Mouse (Mus musculus) stomach, postnatal 0 days (tissue): ENCODE measurements at regions not wholly inside any gene's neighbourhood (a gene's known extent, or its start where the extent isn't known, plus 50 kb on each side); places are given as distances from the start of the nearest gene placed in this dataset.

Experiments used
- ATAC-seq: fragments of 200-750 bp; cut with Nextera tagmentation; 2 replicates; pipeline ENCODE4 v1.8.0; 2017; ENCODE audit not compliant: low FRiP score, low TSS enrichment
- DNase-seq: peaks from one replicate; pipeline ENCODE4 v3.0.0-alpha.2; 2016; ENCODE audit warnings: low spot score
- H3K27ac ChIP-seq: fragments of 300-500 bp; sonication (generic); replicated peaks from 2 replicates; pipeline ENCODE4 v1.5.1; 2014; ENCODE audit warnings: mild to moderate bottlenecking, control low read depth
- H3K27me3 ChIP-seq: fragments of 300-500 bp; sonication (generic); 2 replicates; pipeline ENCODE4 v1.6.1; 2014; ENCODE audit warnings: low read length; ENCODE audit not compliant: control insufficient read depth, insufficient read depth
- H3K36me3 ChIP-seq: fragments of 300-500 bp; sonication (generic); 2 replicates; pipeline ENCODE4 v1.6.1; 2014; ENCODE audit warnings: low read length, mixed read lengths; ENCODE audit not compliant: control insufficient read depth, insufficient read depth
- H3K4me1 ChIP-seq: fragments of 300-500 bp; sonication (generic); replicated peaks from 2 replicates; pipeline ENCODE4 v1.6.1; 2014; ENCODE audit warnings: antibody characterized with exemption; ENCODE audit not compliant: control insufficient read depth, insufficient read depth
- H3K4me2 ChIP-seq: fragments of 300-500 bp; sonication (generic); replicated peaks from 2 replicates; pipeline ENCODE4 v1.6.1; 2014; ENCODE audit warnings: low read depth, mild to moderate bottlenecking, control low read depth, moderate library complexity
- H3K4me3 ChIP-seq: fragments of 300-500 bp; sonication (generic); 2 replicates; pipeline ENCODE4 v1.5.1; 2014; ENCODE audit warnings: low read depth, low read length, control low read depth
- H3K9ac ChIP-seq: fragments of 300-500 bp; sonication (generic); 2 replicates; pipeline ENCODE4 v1.6.1; 2014; ENCODE audit warnings: mild to moderate bottlenecking, low read length, control low read depth, mixed read lengths
- H3K9me3 ChIP-seq: fragments of 300-500 bp; sonication (generic); 2 replicates; pipeline ENCODE4 v1.6.1; 2016; ENCODE audit warnings: low read length; ENCODE audit not compliant: control insufficient read depth
- CTCF ChIP-seq: IDR thresholded peaks from 2 replicates; pipeline ENCODE4 v1.5.1; 2016; ENCODE audit warnings: antibody characterized with exemption, low read depth, mild to moderate bottlenecking, moderate library complexity
- EP300 ChIP-seq: optimal IDR thresholded peaks from 2 replicates; pipeline ENCODE3; 2016; ENCODE audit warnings: antibody characterized with exemption
- WGBS: fragments of 180-500 bp; shearing (Covaris S2); extraction: QIAGEN DNeasy Blood & Tissue Kit; methylation state at CpG from one replicate; pipeline ENCODE4 v1.1.7; 2014; 5-methylcytosine and 5-hydroxymethylcytosine counted together

DNA sequence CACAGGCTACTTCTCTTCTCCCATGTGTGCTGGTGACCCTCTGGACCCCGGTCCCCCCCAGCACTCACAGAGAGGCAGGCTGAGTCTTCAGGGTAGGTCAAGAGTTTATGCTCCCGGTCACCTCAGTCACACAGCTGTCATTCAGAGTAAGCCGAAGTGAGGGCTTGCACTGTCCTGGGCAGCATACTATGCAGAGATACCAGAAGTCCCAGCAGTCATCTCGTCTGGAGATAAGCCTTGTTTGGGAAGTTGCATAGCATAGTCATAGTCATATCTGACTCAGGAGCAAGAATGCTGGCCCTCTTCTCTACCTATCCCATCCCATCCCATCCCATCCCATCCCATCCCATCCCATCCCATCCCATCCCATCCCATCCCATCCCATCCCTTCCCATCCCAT is 1211.5 kb upstream of the A1bg start:
- H3K4me1 ChIP-seq = no peaks in the 10 kb centered on the region
- WGBS = 82% methylated on average over 4 of the region's 4 CpGs
- H3K27ac ChIP-seq = no peak overlapping the region
- H3K4me3 ChIP-seq = no peak overlapping the region
- no peak overlapping the region for H3K9ac ChIP-seq
- ATAC-seq (no peak), DNase-seq (no peak)
- no peaks in the 10 kb centered on the region for H3K9me3 ChIP-seq
- H3K36me3 ChIP-seq = no peaks in the 10 kb centered on the region
- H3K4me2 ChIP-seq = no peak overlapping the region
- TF ChIP-seq CTCF (no peak), EP300 (no peak)
- H3K27me3 ChIP-seq = no peaks in the 10 kb centered on the region

DNA sequence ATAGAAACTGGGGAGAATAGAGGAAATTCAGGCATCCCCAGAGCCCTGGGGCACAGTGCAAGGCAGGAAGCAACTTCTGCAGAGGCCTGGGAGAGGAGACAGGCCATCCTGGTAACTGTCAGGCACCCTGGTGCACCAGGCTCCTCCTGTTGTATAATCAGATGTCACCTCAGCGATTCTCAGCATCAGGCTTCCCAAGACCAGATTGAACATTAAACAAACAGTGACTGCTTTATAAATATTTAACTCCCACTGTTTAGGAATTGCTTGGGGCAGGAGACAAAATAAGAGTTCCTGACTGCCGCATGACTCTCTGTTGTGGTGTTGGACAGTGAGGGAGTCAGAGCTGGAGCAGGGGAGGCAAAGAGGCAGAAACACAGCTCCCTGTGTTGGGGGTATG is 1210.1 kb upstream of the A1bg start:
- 32% methylated on average over 2 of the region's 2 CpGs for WGBS
- Histone ChIP-seq H3K9me3 (no peaks in the 10 kb centered on the region), H3K4me2 (no peak overlapping the region), H3K4me3 (no peak overlapping the region), H3K4me1 (no peaks in the 10 kb centered on the region), H3K27ac (no peak overlapping the region), H3K9ac (no peak overlapping the region), H3K27me3 (no peaks in the 10 kb centered on the region), H3K36me3 (no peaks in the 10 kb centered on the region)
- DNase-seq (no peak), ATAC-seq (no peak)
- TF ChIP-seq EP300 = no peak

DNA sequence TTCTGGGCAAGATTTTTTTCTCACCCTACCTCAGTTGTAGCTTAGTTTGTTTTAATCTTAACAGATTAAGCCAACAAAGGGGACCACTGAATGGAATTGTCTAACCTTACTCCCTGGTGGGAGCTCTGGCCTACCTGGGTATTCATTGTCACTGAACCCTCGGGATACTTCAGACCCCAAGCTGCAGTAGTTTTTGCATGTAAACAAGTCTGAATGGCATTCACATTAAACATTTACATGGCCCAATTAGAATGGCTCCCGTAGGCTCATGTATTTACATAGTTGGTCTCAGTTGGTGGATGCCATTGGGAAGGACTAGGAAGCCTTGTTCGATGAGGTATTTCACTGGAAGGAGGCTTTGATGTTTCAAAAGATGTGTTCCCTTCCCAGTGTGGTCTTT is 1208.9 kb upstream of the A1bg start:
- no peaks in the 10 kb centered on the region for H3K4me1 ChIP-seq
- H3K27ac ChIP-seq = no peak overlapping the region
- H3K4me3 ChIP-seq = no peak overlapping the region
- H3K36me3 ChIP-seq = no peaks in the 10 kb centered on the region
- DNase-seq = no peak
- WGBS = 57% methylated on average over 3 of the region's 3 CpGs
- H3K9me3 ChIP-seq = no peaks in the 10 kb centered on the region
- no peaks in the 10 kb centered on the region for H3K27me3 ChIP-seq
- H3K4me2 ChIP-seq = no peak overlapping the region
- ATAC-seq = no peak
- no peak overlapping the region for H3K9ac ChIP-seq
- TF ChIP-seq CTCF = no peak
- no peak for TF ChIP-seq EP300

DNA sequence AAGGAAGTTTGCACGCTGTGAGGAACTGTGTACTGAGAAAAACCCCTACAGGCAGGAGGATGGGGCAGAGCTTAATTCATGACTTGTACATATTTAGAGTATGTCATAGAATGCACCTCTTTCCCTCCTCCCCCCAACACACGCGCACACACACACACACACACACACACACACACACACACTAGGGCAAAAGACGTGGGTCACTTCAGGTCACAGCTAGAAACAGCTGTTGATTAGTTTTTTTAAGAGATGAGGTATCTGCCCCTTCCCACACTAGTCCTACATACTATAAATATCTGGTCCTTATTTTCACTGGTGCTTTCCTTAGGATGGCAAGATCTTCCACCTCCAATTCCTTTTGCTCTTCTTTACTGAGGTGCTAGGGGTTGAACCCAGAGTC is 1207.7 kb upstream of the A1bg start:
- DNase-seq = no peak
- ATAC-seq = no peak
- H3K9ac ChIP-seq = no peak overlapping the region
- H3K27ac ChIP-seq = no peak overlapping the region
- H3K4me1 ChIP-seq = no peaks in the 10 kb centered on the region
- no peak for TF ChIP-seq EP300
- no peak for TF ChIP-seq CTCF
- H3K4me2 ChIP-seq = no peak overlapping the region
- WGBS = 67% methylated on average over 4 of the region's 4 CpGs
- no peaks in the 10 kb centered on the region for H3K36me3 ChIP-seq
- no peak overlapping the region for H3K4me3 ChIP-seq
- H3K27me3 ChIP-seq = no peaks in the 10 kb centered on the region
- H3K9me3 ChIP-seq = no peaks in the 10 kb centered on the region

DNA sequence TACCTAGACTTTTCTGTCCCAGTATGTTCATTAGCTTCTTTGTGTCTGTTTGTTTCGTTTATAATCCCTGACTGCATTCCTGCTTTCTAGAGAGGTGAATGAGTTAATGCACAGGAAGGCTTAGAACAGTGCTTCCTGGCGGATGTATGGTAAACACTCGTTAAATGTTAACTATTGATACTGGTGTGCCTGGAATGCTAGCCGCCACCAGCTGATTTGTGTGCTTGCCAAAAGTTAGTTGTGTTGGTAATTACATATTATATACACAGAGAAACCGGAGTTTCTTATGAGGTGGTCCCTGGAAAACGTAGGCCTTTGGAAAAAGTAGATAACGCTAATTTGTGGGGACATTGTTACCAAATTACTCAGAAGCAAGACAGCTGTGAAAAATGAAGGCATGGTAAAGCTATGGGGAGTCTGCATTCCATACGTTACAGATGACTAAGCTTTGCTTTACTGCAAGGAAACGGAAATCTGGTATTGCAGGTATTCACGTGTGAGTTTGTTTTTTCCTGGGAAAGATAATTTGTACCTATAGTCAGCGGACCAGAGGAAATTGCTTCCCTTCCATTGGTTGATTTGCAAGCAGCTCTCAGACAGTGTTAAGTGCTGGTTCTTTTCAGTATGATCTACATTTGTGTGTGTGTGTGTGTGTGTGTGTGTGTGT is 1205.9 kb upstream of the A1bg start:
- peak; percentile 79 for ATAC-seq

DNA sequence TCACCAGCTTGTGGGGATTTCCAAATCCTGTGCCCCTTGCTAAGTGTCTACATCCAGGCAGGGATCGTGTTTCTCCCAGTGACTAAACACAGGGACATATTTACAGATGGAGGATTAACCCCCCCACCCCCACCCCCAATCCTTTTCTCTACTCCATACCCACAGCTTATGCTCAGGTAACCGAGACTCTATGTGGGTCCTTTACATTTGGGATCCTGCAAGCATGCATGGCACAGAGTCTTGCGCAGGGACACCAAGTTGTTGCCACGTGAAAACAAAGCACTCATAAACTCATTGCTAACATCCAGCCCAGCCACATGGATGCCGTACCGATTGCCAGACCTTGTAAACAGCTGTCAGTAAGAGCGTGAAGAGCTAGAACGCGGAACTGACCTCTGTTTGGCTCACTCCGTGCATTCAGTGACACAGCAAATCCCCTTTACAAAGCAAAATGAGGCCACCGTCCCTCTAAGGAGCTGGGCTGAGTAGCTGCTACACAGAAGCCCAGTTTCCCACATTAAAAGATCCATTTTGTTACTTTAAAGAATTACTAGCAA is 1204.9 kb upstream of the A1bg start:
- DNase-seq (no peak), ATAC-seq (no peak)
- no peak overlapping the region for H3K4me3 ChIP-seq
- WGBS = 37% methylated on average over 11 of the region's 11 CpGs
- H3K27me3 ChIP-seq = no peaks in the 10 kb centered on the region
- H3K4me2 ChIP-seq = no peak overlapping the region
- no peaks in the 10 kb centered on the region for H3K9me3 ChIP-seq
- no peaks in the 10 kb centered on the region for H3K4me1 ChIP-seq
- H3K27ac ChIP-seq = no peak overlapping the region
- H3K36me3 ChIP-seq = no peaks in the 10 kb centered on the region
- no peak for TF ChIP-seq EP300
- no peak for TF ChIP-seq CTCF
- H3K9ac ChIP-seq = no peak overlapping the region

More for the DNA sequence above, 1205.9 kb upstream of the A1bg start:
- no peaks in the 10 kb centered on the region for H3K4me1 ChIP-seq
- TF ChIP-seq EP300 (no peak), CTCF (peak; percentile 29)
- peak; percentile 60 for DNase-seq
- H3K4me3 ChIP-seq = no peak overlapping the region
- H3K4me2 ChIP-seq = no peak overlapping the region
- no peaks in the 10 kb centered on the region for H3K27me3 ChIP-seq
- no peak overlapping the region for H3K9ac ChIP-seq
- no peaks in the 10 kb centered on the region for H3K36me3 ChIP-seq
- 23% methylated on average over 11 of the region's 11 CpGs for WGBS
- no peak overlapping the region for H3K27ac ChIP-seq
- no peaks in the 10 kb centered on the region for H3K9me3 ChIP-seq
